ENCODE assay signal across 12 mouse cellular contexts in the genomic region with DNA sequence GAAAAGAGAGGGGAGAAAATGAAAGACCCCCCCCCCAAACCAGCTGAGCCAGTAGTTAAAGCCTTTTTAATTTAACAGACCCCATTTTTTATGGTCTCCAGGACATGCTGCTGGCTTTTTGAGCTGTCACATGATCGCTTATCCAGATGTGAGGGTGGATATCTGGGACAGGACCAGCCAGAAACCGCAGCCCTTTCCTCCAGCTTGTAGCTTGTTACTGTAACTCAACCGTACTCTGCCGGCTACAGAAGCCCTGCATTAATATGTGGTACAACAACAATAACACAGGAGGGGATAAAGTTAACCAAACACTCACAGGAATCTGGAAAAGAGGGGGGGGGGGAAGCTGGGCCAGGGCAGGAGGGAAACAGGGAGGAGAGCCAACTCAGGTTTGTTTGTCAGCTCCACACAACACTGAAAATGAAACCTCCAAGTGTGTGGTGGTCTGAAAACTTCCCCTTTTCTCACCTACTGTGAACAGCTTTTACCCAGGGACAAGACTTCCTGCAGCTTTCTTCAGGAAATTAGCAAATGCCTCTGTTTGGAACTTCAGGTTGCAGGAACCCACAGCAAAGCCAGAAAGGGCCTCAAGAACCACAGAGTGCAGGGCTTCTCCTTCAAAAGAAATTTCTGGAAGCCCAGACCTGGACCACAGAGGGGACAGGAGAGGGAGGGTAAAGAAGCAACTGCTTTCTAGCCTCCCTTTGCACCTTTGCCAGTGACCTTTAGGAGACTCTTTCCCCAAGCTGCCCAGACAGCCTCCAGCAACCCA.
A peak's percentile ranks its signal among the peaks of the same experiment; 100 is the strongest.
DNase-seq lines count a peak whose midpoint lies in the region; ATAC-seq and TF ChIP-seq lines count a peak whose summit lies in the region.
"Had no signal": no experiment of that assay in that cellular context is flagged by ENCODE, and none has a peak within 500 bp of the region (broad histone marks: within the 10 kb centered on the region; RNA-seq: fewer than 3 reads in every experiment).

No protein-coding gene starts in this region.

- H3K79me2 ChIP-seq in liver, adult 2 months (ENCODE audit: control insufficient read depth, insufficient read depth, low read length): no peaks in the 10 kb centered on the region

- peak overlapping the region; percentile 25; the same call in 1 of the 2 replicates for H3K27ac ChIP-seq in spleen, adult 2 months (ENCODE audit: insufficient read depth, low read length)
- no peak overlapping the region for H3K27ac ChIP-seq in embryonic facial prominence, embryonic 11.5 days (replicated peaks; ENCODE audit: low read depth, low read length)
- H3K27ac ChIP-seq in liver, adult 2 months (replicated peaks; ENCODE audit: insufficient read depth, low read depth, low read length): no peak overlapping the region
- H3K27ac ChIP-seq: layer of hippocampus, adult 2 months; macrophage had no signal

- no peak for TF ChIP-seq POLR2A in spleen, adult 2 months (IDR thresholded peaks at IDR 0.05; ENCODE audit: low read depth, low read length)
- no peak for TF ChIP-seq POLR2A in liver, adult 2 months (IDR thresholded peaks at IDR 0.05; ENCODE audit: extremely low read depth, insufficient read depth, low read length)

- peak overlapping the region; percentile 16 for H3K4me3 ChIP-seq in spleen, adult 2 months (ENCODE audit: extremely low read depth, insufficient read depth, insufficient read length)
- no peak overlapping the region for H3K4me3 ChIP-seq in embryonic facial prominence, embryonic 11.5 days (ENCODE audit: low read depth, low read length)
- no peak overlapping the region for H3K4me3 ChIP-seq in liver, adult 2 months (ENCODE audit: insufficient read depth, low read depth, low read length)
- H3K4me3 ChIP-seq: erythroblast, embryonic 14.5 days; layer of hippocampus, adult 2 months had no signal

- no peaks in the 10 kb centered on the region for H3K27me3 ChIP-seq in spleen, adult 2 months (ENCODE audit: control insufficient read depth, insufficient read depth, low read length)
- H3K27me3 ChIP-seq in embryonic facial prominence, embryonic 11.5 days (ENCODE audit: control insufficient read depth, insufficient read depth, low read length): no peaks in the 10 kb centered on the region
- H3K27me3 ChIP-seq in liver, adult 2 months (ENCODE audit: control insufficient read depth, insufficient read depth, low read length): no peaks in the 10 kb centered on the region
- H3K27me3 ChIP-seq: Patski had no signal

- no peak overlapping the region for H3K4me2 ChIP-seq in embryonic facial prominence, embryonic 11.5 days (ENCODE audit: low read depth, low read length)

- no peak for TF ChIP-seq CTCF in spleen, adult 2 months (IDR thresholded peaks at IDR 0.05; ENCODE audit: extremely low read depth, insufficient read depth, insufficient read length, insufficient replicate concordance)
- no peak for TF ChIP-seq CTCF in liver, adult 2 months (IDR thresholded peaks at IDR 0.05; ENCODE audit: low read depth, low read length)

- no peak overlapping the region for H3K9ac ChIP-seq in embryonic facial prominence, embryonic 11.5 days (replicated peaks; ENCODE audit: low read length)
- H3K9ac ChIP-seq in liver, adult 2 months (ENCODE audit: low read depth, low read length): no peak overlapping the region

- ATAC-seq in embryonic facial prominence, embryonic 11.5 days (replicated peaks; ENCODE audit: insufficient number of reproducible peaks, low FRiP score, low TSS enrichment, low read depth): no peak
- ATAC-seq: Patski had no signal

- WGBS in spleen, adult 2 months: 9% methylated on average over 4 of the region's 4 CpGs
- 42% methylated on average over 4 of the region's 4 CpGs for WGBS in embryonic facial prominence, embryonic 11.5 days
- WGBS in liver, adult 2 months: 54% methylated on average over 4 of the region's 4 CpGs

- no peaks in the 10 kb centered on the region for H3K9me3 ChIP-seq in embryonic facial prominence, embryonic 11.5 days (replicated peaks; ENCODE audit: control insufficient read depth, low read length)

- no peaks in the 10 kb centered on the region for H3K36me3 ChIP-seq in spleen, adult 2 months (ENCODE audit: control insufficient read depth, insufficient read depth, low read length)
- no peaks in the 10 kb centered on the region for H3K36me3 ChIP-seq in embryonic facial prominence, embryonic 11.5 days (replicated peaks; ENCODE audit: control insufficient read depth, insufficient read depth, low read depth, low read length)
- no peaks in the 10 kb centered on the region for H3K36me3 ChIP-seq in liver, adult 2 months (ENCODE audit: control insufficient read depth, insufficient read depth, low read length)

- H3K4me1 ChIP-seq in spleen, adult 2 months (ENCODE audit: control insufficient read depth, insufficient read depth, insufficient read length): peaks cover 12% of the 10 kb centered on the region; the same call in 1 of the 2 replicates
- H3K4me1 ChIP-seq in embryonic facial prominence, embryonic 11.5 days (ENCODE audit: control insufficient read depth, insufficient read depth, low read length): no peaks in the 10 kb centered on the region
- no peaks in the 10 kb centered on the region for H3K4me1 ChIP-seq in liver, adult 2 months (ENCODE audit: control insufficient read depth, insufficient read depth, low read length)

- peak; percentile 5 to 14 for DNase-seq in spleen, adult 2 months (ENCODE audit: low read depth in 1 of 2, low spot score in 2 of 2)
- DNase-seq in spleen, postnatal 10 days (ENCODE audit: low spot score in 2 of 2): no peak
- peak; percentile 47 for DNase-seq in embryonic facial prominence, embryonic 11.5 days (ENCODE audit: low spot score)
- DNase-seq in liver, adult 2 months (ENCODE audit: extremely low read depth, low read depth, low spot score): peak; percentile 11
- DNase-seq in thymus, postnatal 25 days: peak; percentile 11
- no peak for DNase-seq in lung, adult 18-20 months
- DNase-seq in lung, postnatal 14 days: no peak
- no peak for DNase-seq in right cerebral cortex, postnatal 36 days (ENCODE audit: low spot score in 2 of 2)

Comparison
In these comparisons a context has a peak if more than half of its experiments do, and no peak if none do; other contexts are left out.
1. DNase-seq: peak in spleen, adult 2 months (2 of 2), embryonic facial prominence, embryonic 11.5 days (single experiment), liver, adult 2 months (single experiment) and thymus, postnatal 25 days (single experiment); none in spleen, postnatal 10 days (0 of 2), lung, adult 18-20 months (0 of 2), lung, postnatal 14 days (single experiment) and right cerebral cortex, postnatal 36 days (0 of 2).